Mouse (Mus musculus) embryonic fibroblast, embryonic 13.5 days (primary cell): ENCODE results near the gene Fkbp15.

Experiments
- CTCF ChIP-seq: IDR thresholded peaks from 2 replicates; pipeline ENCODE4 v1.5.1; 2011; ENCODE audit warnings: mild to moderate bottlenecking, control low read depth, low read length, moderate library complexity, borderline replicate concordance; ENCODE audit not compliant: insufficient read depth
- POLR2A ChIP-seq: IDR thresholded peaks from 2 replicates; pipeline ENCODE4 v1.6.1; 2011; ENCODE audit warnings: low read depth, mild to moderate bottlenecking, control low read depth, low read length, moderate library complexity

- TF ChIP-seq POLR2A (no peak), CTCF (no peak)
Measured at GRCm38 (mm10) chr4:62383207-62383606, 22.9 kb upstream of the Fkbp15 start.
